Mouse (Mus musculus) liver, embryonic 14.5 days (tissue): ENCODE results near the gene Mrvi1.

Source experiments
- CTCF ChIP-seq: IDR thresholded peaks from 2 replicates; pipeline ENCODE4 v1.5.1; 2016; ENCODE audit warnings: antibody characterized with exemption, low read depth, control low read depth
- EP300 ChIP-seq: IDR thresholded peaks from 2 replicates; pipeline ENCODE4 v1.6.1; 2016; ENCODE audit warnings: antibody characterized with exemption, low read depth

GRCm38 (mm10) chr7:111016921-111017320 lies 34.7 kb upstream of the Mrvi1 start:
- TF ChIP-seq CTCF, result no peak
- TF ChIP-seq EP300, result no peak
